Mouse (Mus musculus) G1E (cell line): Measurements from ENCODE around the gene Ralbp1.

ENCODE experiments used
- CTCF ChIP-seq: IDR thresholded peaks from 2 replicates; pipeline ENCODE4 v1.5.1; 2012; ENCODE audit warnings: low read depth, low read length, inconsistent platforms, mixed read lengths
- GATA1 ChIP-seq: IDR thresholded peaks from 2 replicates; pipeline ENCODE4 v1.6.1; 2012; ENCODE audit warnings: borderline replicate concordance, low read length, inconsistent platforms, mixed read lengths
- POLR2AphosphoS5 ChIP-seq: IDR thresholded peaks from 2 replicates; pipeline ENCODE4 v1.6.1; 2012; ENCODE audit warnings: low read depth, low read length, inconsistent platforms; ENCODE audit not compliant: insufficient replicate concordance
- TAL1 ChIP-seq: conservative IDR thresholded peaks from 2 replicates; pipeline ENCODE4 v1.6.1; 2012; ENCODE audit warnings: low read depth, low read length, inconsistent platforms, mixed read lengths

DNA sequence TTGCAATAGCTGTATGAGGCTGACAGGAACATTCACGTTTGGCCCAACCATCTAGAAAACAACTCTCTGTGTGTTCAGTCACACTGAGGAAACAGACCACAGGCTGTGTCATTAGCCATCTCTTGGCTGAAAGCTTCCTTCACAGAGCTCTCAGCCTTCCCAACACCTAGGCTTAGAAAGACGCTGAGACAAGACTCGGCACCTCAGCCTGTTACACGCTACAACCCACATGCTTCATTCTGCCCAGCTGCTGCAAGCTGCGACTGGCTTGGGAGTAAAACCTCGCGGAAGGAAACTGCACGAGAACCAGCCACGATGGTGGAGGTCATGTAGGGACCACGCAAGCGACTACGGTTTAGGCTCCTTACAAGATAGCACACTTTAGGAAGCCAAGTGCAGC, 21.8 kb downstream of the Ralbp1 start:
- TF ChIP-seq CTCF = no peak
- no peak for TF ChIP-seq TAL1
- TF ChIP-seq GATA1 = no peak
- TF ChIP-seq POLR2AphosphoS5 = no peak
